Mouse (Mus musculus): ENCODE measurements around the gene Elavl2. TPM values are rescaled to one million over a fixed set of nuclear protein-coding genes. Genes with fewer than 3 reads are reported as not detected.

The Elavl2 gene
- total and polyA plus RNA-seq, 3 experiments: 0.39 to 0.59 TPM; not detected in 1

DNA sequence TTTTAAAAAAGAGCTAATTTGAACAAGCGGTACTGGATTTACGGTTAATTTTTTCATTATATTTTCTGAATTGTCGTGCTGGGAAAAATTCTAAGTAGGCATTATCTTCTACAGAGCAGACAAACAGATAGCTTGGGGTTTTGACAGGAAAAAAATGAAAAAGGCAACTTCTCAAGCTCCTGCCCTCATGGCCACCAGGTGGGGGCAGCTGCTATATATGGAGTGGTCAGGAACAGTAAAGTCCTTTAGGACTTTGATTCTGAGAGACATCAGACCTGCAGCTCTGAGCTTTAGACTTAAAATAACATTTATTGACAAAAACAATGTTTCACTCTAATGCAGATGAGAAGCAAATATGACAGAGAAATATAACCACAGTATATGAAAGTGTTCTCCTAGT lies 12.9 kb downstream of the Elavl2 start:
- H3K27ac ChIP-seq: no peak overlapping the region
- H3K4me1 ChIP-seq (ENCODE audit: control insufficient read depth, insufficient read depth, low read length): no peaks in the 10 kb centered on the region
- DNase-seq: no peak
- no peak overlapping the region for H3K9ac ChIP-seq (ENCODE audit: low read depth, low read length)
- no peaks in the 10 kb centered on the region for H3K79me2 ChIP-seq (replicated peaks; ENCODE audit: control insufficient read depth, insufficient read depth, low read length)
- WGBS: 81% methylated on average over 3 of the region's 3 CpGs
- no peak overlapping the region for H3K4me3 ChIP-seq
- TF ChIP-seq POLR2A (IDR thresholded peaks at IDR 0.05; ENCODE audit: insufficient read depth, low read depth, low read length) (no peak), EP300 (IDR thresholded peaks at IDR 0.05; ENCODE audit: insufficient read depth, low read depth, low read length) (no peak), CTCF (IDR thresholded peaks at IDR 0.05) (no peak)
- no peaks in the 10 kb centered on the region for H3K36me3 ChIP-seq (ENCODE audit: control insufficient read depth, insufficient read depth, low read length)
- intact Hi-C loops (cut with DNase I): no loop called here
- no peaks in the 10 kb centered on the region for H3K27me3 ChIP-seq (ENCODE audit: control insufficient read depth, insufficient read depth, low read length)

- no peak for TF ChIP-seq EP300 (IDR thresholded peaks at IDR 0.05; ENCODE audit: insufficient read depth, low read depth, low read length)
- H3K4me1 ChIP-seq (ENCODE audit: control insufficient read depth, insufficient read depth, low read length): no peaks in the 10 kb centered on the region
- intact Hi-C loops (cut with DNase I): no loop called here
- peaks cover 1% of the 10 kb centered on the region; the same call in 1 of the 2 replicates for H3K27me3 ChIP-seq (ENCODE audit: control insufficient read depth, insufficient read depth, low read length)
- WGBS: 3% methylated on average over 13 of the region's 13 CpGs
- H3K27ac ChIP-seq: no peak overlapping the region
- no peak overlapping the region for H3K9ac ChIP-seq (ENCODE audit: low read depth, low read length)
- H3K4me3 ChIP-seq: no peak overlapping the region
- no peak for DNase-seq
- no peaks in the 10 kb centered on the region for H3K36me3 ChIP-seq (ENCODE audit: control insufficient read depth, insufficient read depth, low read length)
- no peaks in the 10 kb centered on the region for H3K79me2 ChIP-seq (replicated peaks; ENCODE audit: control insufficient read depth, insufficient read depth, low read length)
Observed at GRCm38 (mm10) chr4:91381201-91381627, 19.4 kb downstream of the Elavl2 start.

- WGBS: 6% methylated on average over 24 of the region's 24 CpGs
- H3K27ac ChIP-seq: no peak overlapping the region
- H3K27me3 ChIP-seq (ENCODE audit: control insufficient read depth, insufficient read depth, low read length): peaks cover 1% of the 10 kb centered on the region; the same call in 1 of the 2 replicates
- H3K4me3 ChIP-seq: no peak overlapping the region
- intact Hi-C loops (cut with DNase I): no loop called here
- no peak for DNase-seq
- H3K79me2 ChIP-seq (replicated peaks; ENCODE audit: control insufficient read depth, insufficient read depth, low read length): no peaks in the 10 kb centered on the region
- TF ChIP-seq CTCF (IDR thresholded peaks at IDR 0.05): no peak
- TF ChIP-seq EP300 (IDR thresholded peaks at IDR 0.05; ENCODE audit: insufficient read depth, low read depth, low read length): no peak
- no peak for TF ChIP-seq POLR2A (IDR thresholded peaks at IDR 0.05; ENCODE audit: insufficient read depth, low read depth, low read length)
- no peaks in the 10 kb centered on the region for H3K36me3 ChIP-seq (ENCODE audit: control insufficient read depth, insufficient read depth, low read length)
- H3K4me1 ChIP-seq (ENCODE audit: control insufficient read depth, insufficient read depth, low read length): no peaks in the 10 kb centered on the region; the same call in 1 of the 2 replicates
- no peak overlapping the region for H3K9ac ChIP-seq (ENCODE audit: low read depth, low read length)
Observed at GRCm38 (mm10) chr4:91380341-91381117, 20.1 kb downstream of the Elavl2 start.

- intact Hi-C loops (cut with DNase I): no loop called here
- H3K9ac ChIP-seq (ENCODE audit: low read depth, low read length): no peak overlapping the region
- H3K27ac ChIP-seq: no peak overlapping the region
- WGBS: 2% methylated on average over 9 of the region's 9 CpGs
- 0 out of 2 replicates have a peak, but pooled peaks have one; percentile 19 for TF ChIP-seq CTCF (IDR thresholded peaks at IDR 0.05)
- TF ChIP-seq POLR2A (IDR thresholded peaks at IDR 0.05; ENCODE audit: insufficient read depth, low read depth, low read length): no peak
- DNase-seq: no peak
- H3K27me3 ChIP-seq (ENCODE audit: control insufficient read depth, insufficient read depth, low read length): peaks cover 3% of the 10 kb centered on the region
- H3K4me3 ChIP-seq: no peak overlapping the region
- no peaks in the 10 kb centered on the region; the same call in 1 of the 2 replicates for H3K4me1 ChIP-seq (ENCODE audit: control insufficient read depth, insufficient read depth, low read length)
- H3K36me3 ChIP-seq (ENCODE audit: control insufficient read depth, insufficient read depth, low read length): no peaks in the 10 kb centered on the region
- H3K79me2 ChIP-seq (replicated peaks; ENCODE audit: control insufficient read depth, insufficient read depth, low read length): no peaks in the 10 kb centered on the region
Observed at GRCm38 (mm10) chr4:91379559-91379958, 21.0 kb downstream of the Elavl2 start.

GRCm38 (mm10) chr4:91376317-91376910 lies 24.2 kb downstream of the Elavl2 start:
- Histone ChIP-seq H3K4me1 (ENCODE audit: control insufficient read depth, insufficient read depth, low read length) (no peaks in the 10 kb centered on the region; the same call in 1 of the 2 replicates), H3K36me3 (ENCODE audit: control insufficient read depth, insufficient read depth, low read length) (no peaks in the 10 kb centered on the region), H3K27me3 (ENCODE audit: control insufficient read depth, insufficient read depth, low read length) (peaks cover 17% of the 10 kb centered on the region), H3K9ac (ENCODE audit: low read depth, low read length) (0 out of 2 replicates have a peak overlapping the region, but pooled peaks have one; percentile 4), H3K27ac (no peak overlapping the region), H3K4me3 (peak overlapping the region; percentile 51), H3K79me2 (replicated peaks; ENCODE audit: control insufficient read depth, insufficient read depth, low read length) (no peaks in the 10 kb centered on the region)
- intact Hi-C loops (cut with DNase I): no loop called here
- TF ChIP-seq CTCF (IDR thresholded peaks at IDR 0.05): no peak
- TF ChIP-seq POLR2A (IDR thresholded peaks at IDR 0.05; ENCODE audit: insufficient read depth, low read depth, low read length): no peak
- no peak for TF ChIP-seq EP300 (IDR thresholded peaks at IDR 0.05; ENCODE audit: insufficient read depth, low read depth, low read length)
- under 1% methylated on average over 28 of the region's 28 CpGs for WGBS
- DNase-seq: peak; percentile 75 to 83

GRCm38 (mm10) chr4:91375372-91375687 lies 25.3 kb downstream of the Elavl2 start:
- H3K9ac ChIP-seq (ENCODE audit: low read depth, low read length): no peak overlapping the region
- H3K27ac ChIP-seq: no peak overlapping the region
- 1% methylated on average over 7 of the region's 7 CpGs for WGBS
- peaks cover 21% of the 10 kb centered on the region for H3K27me3 ChIP-seq (ENCODE audit: control insufficient read depth, insufficient read depth, low read length)
- peak overlapping the region; percentile 51 for H3K4me3 ChIP-seq
- DNase-seq: no peak
- H3K4me1 ChIP-seq (ENCODE audit: control insufficient read depth, insufficient read depth, low read length): no peaks in the 10 kb centered on the region; the same call in 1 of the 2 replicates
- intact Hi-C loops (cut with DNase I): no loop called here
- H3K79me2 ChIP-seq (replicated peaks; ENCODE audit: control insufficient read depth, insufficient read depth, low read length): no peaks in the 10 kb centered on the region
- no peaks in the 10 kb centered on the region for H3K36me3 ChIP-seq (ENCODE audit: control insufficient read depth, insufficient read depth, low read length)
- TF ChIP-seq CTCF (IDR thresholded peaks at IDR 0.05) (no peak), POLR2A (IDR thresholded peaks at IDR 0.05; ENCODE audit: insufficient read depth, low read depth, low read length) (no peak), EP300 (IDR thresholded peaks at IDR 0.05; ENCODE audit: insufficient read depth, low read depth, low read length) (no peak)
